Mouse (Mus musculus) heart, adult 18-20 months (tissue): ENCODE measurements around the gene Mindy4b-ps. TPM values are rescaled to one million over a fixed set of nuclear protein-coding genes. Genes with fewer than 3 reads are reported as not detected.

Experiments
- DNase-seq, 2 experiments: peaks; one replicate each; pipeline ENCODE4 v3.0.0; 2021 to 2022; ENCODE audit warnings: mixed read lengths in 1 of 2
- total RNA-seq, 2 experiments: library from RNA; stranded (reverse); gene quantifications; 2 replicates each; pipeline ENCODE4 v1.2.3; 2021

The Mindy4b-ps gene
- total RNA-seq, 2 experiments from 2014 or later, result 0.23 to 0.40 TPM

DNA sequence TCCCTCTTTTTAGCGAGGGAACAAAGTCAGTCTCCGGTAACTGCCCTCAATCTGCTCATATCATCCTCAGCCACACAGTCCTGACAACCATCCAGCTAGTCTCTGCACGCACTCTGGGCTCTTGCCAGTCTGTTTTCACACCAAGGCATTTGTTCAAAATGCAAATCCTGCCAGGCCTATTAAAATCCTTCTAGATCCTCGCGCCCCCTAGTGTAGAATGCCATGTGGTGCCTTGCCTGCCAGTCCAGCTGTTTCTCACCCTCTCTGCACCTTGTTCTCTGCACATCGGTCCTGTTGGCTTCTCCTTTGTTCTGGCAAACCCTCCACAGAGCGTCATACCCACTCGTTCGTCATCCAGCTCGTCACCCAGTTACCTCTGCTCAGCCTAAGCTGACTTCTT, 36.2 kb downstream of the Mindy4b-ps start:
- peak; percentile 56 to 64 for DNase-seq

DNA sequence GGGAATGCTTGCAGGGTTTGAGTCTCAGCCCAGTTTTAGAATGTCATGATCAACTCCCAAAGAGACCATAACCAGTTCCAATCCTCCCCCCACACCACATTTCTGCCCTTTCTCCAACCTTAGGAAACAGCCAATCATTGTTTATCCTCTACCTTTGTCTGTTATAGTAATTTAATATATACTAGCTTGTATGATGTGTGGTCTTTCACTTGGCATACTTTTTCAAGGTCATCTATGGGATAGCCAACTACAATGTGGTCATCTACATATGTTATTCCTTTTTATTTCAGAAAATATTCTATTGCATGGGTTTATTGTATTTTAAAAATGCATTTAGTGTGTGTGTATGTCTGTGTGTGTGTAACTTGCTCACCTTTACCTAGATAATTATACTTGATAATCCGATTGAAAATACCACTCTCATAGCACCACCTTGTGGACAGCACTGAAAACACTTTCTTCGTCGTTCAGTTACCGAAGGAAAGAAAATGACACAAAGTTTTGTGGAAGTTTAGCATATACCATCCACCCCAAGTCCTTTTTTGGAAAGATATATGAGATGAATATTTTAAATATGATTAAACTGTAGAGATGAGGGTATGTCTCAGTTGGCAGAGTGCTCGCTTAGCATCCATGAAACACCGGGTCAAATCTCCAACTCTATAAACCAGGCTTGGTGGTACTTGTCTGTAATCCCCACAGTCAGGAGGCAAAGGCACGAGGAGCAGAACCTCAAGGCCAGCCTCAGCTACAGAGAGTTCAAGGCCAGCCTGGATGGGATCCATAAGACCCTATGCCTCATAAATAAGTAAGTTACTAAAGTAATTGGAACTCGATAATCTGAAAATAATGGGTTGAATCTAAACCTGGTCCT, 37.7 kb downstream of the Mindy4b-ps start:
- DNase-seq, result peak in 1 of 2 experiments; percentile 41

DNA sequence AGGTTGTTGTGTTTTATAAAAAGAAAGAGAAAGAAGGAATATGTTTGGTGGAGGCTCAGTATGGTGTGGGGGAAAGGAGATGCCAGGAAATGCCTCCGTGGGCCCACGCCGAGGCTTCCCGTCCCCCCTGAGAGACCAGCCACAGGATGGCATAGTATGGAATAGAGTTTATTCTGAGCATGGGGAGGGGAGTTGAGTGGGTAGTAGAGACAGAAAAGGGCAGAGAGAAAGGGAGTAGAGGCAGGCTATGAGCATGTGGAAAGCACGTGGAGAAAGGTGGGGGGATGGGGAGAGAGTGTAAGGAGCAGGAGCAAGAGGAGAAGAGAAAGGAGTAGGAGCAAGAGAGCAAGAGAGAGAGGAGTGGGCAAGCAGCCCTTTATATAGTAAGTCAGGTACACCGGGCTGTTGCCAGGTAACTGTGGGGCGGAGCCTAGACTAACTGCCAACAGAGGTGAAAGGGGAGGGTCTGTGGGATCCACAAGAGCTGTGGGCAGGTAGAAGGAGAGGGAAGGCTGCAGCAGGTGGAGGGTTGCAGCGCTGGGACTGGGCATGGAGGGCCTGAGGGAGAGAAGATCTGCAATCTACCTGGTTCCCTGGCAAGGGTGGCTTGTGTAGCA, 38.4 kb downstream of the Mindy4b-ps start:
- no peak for DNase-seq

DNA sequence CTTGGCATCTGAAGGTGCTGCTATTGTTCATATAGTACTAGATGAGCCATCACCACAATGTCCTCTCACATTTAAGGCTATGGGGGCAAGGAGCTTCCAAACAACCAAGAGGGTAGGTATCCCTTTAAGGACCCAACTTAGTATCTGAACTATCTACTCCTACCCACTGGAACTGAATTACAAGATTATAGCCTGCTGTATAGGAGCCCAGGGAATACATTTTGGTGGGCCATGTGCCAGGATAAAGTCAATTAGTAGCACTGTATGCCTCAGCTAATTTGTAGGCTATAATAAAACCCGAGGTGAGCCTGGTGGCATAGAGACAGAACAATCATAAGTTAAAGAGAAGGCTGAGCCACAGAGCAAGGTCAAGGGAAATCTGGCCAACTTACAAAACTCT, 65.7 kb downstream of the Mindy4b-ps start:
- DNase-seq, result no peak

DNA sequence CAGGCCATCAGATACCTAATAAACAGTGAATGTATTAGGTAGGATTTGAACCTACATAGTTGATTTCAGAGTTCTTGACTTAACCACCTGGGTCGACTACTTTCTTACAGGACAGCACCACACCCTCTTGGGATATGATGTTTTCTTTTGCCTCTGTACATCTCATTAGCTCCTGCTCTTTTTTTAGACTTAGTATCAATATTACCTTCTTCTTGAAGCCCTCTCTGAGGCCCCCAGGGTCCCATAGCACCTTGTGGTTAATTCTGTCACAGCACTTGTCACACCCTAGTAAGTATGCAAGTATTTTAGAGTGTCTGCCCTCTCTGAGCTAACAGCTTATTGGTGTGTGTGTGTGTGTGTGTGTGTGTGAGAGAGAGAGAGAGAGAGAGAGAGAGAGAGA, 66.3 kb downstream of the Mindy4b-ps start:
- no peak for DNase-seq

DNA sequence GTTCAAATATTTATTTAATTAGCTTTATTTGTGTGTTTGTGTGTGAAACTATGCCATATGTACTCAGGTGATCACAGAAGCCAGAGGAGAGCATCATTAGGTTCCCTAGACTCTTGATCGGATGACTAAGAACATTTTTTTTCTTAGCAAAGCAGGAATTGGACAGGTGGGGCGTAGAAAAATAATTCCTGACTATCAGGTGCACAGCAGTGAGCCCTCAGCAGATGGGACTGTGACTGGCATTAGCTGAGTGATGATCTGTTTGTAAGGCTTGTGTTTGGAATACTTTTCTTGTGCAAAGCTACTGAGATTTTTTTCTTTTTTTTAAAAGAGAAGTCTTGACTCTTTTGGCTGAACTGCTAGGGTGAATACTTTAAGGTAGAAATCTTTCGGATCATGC, 67.8 kb downstream of the Mindy4b-ps start:
- DNase-seq, result no peak

DNA sequence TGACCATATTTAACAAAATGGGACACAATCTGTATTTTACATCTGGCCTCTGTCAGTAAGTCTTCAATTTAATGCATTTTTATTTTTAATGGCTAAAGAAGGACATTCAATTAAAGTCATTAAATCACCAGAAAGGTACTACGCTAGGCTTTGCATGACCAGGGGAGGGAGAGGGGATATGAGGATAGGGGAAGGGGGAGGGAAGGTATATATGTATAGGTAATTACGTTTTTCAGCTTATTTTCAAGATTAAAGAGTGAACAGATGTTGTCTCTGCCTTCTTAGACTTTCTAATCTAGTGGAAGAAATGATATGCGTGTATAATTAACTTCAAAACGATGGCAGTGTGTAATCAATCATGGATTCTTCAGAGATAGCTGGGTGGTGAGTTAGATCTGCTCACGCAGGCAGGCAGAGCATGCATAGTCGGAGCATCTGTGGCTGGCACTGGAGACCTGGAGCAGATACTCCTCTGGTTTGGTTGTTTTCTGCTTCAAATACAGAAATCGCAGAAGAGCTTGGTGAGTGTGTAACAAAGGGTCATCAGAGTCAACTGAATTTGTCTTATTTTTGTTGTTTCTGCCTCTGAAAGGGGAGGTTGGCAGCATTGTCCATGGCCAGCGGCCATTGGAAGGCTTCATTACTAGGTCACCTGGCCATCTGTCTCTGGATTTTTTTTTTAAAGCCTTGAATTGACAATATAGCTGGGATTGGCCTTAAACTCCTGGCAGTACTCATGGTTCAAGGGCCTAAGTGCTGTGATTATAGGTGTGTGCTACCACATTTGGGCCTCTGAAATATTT, 70.1 kb downstream of the Mindy4b-ps start:
- no peak for DNase-seq

- no peak for DNase-seq
These were observed 73.4 kb downstream of the Mindy4b-ps start for GRCm38 (mm10) chr3:58748724-58749123.

- no peak for DNase-seq
These were observed 74.2 kb downstream of the Mindy4b-ps start for GRCm38 (mm10) chr3:58747924-58748323.

DNA sequence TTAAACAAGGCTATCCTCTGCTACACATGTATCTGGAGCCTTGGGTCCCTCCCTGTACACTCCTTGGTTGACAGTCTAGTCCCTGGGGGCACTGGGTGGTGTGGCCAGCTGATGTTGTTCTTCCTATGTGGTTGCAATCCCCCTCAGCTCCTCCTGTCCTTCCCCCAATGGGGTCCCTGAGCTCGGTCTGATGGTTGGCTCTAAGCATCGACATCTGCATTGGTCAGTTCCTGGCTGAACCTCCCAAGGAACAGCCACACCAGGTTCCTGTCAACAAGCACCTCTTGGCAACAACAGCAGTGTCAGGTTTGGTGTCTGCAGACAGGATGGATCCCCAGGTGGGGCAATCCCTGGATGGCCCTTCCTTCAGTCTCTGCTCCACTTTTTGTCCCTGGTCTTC, 82.6 kb downstream of the Mindy4b-ps start:
- DNase-seq, result no peak

Other genes starting within 250 kb of the Mindy4b-ps start
- gene Selenot, start 245.7 kb downstream of the Mindy4b-ps start, total RNA-seq, result 100 to 1,000 TPM; 119 to 120 TPM
- gene Erich6, start 185.1 kb downstream of the Mindy4b-ps start, total RNA-seq, result not detected
- 10 to 100 TPM; 11.8 to 12.5 TPM for gene Siah2, start 129.9 kb downstream of the Mindy4b-ps start, total RNA-seq
- gene Clrn1, start 63.0 kb upstream of the Mindy4b-ps start, total RNA-seq, result not detected
- 1 to 10 TPM; 6.6 to 8.1 TPM for gene Med12l, start 183.5 kb upstream of the Mindy4b-ps start, total RNA-seq